In genomic region chr13:117671851-117672250, GRCm38 (mm10) we compare ENCODE assay signal across 20 mouse cellular contexts.
"Had no signal": no experiment of that assay in that cellular context is flagged by ENCODE, and none has a peak within 500 bp of the region (broad histone marks: within the 10 kb centered on the region; RNA-seq: fewer than 3 reads in every experiment).

No protein-coding gene starts in this region.

- H3K4me3 ChIP-seq: heart, embryonic 10.5 days; heart, embryonic 12.5 days; hindbrain, embryonic 12.5 days; intestine, embryonic 15.5 days; layer of hippocampus, adult 2 months; left cerebral cortex, adult 2 months; limb, embryonic 10.5 days; limb, embryonic 12.5 days; liver, embryonic 12.5 days had no signal

- H3K9me3 ChIP-seq: heart, embryonic 10.5 days; heart, embryonic 12.5 days; hindbrain, embryonic 12.5 days; intestine, embryonic 15.5 days; limb, embryonic 10.5 days; limb, embryonic 12.5 days; liver, embryonic 12.5 days had no signal

- DNase-seq: gastrocnemius, postnatal 25 days; heart, adult 18-20 months; heart, postnatal 14 days; heart, postnatal 36 days; kidney, adult 18-20 months; kidney, adult 8-10 months; kidney, postnatal 10 days; kidney, postnatal 25 days; kidney, postnatal 4 days had no signal

- H3K27ac ChIP-seq: heart, embryonic 10.5 days; hindbrain, embryonic 12.5 days; hindbrain, embryonic 14.5 days; intestine, embryonic 15.5 days; layer of hippocampus, adult 2 months; left cerebral cortex, adult 2 months; limb, embryonic 10.5 days; limb, embryonic 12.5 days; liver, embryonic 12.5 days; liver, embryonic 14.5 days had no signal

- H3K4me1 ChIP-seq: heart, embryonic 10.5 days; hindbrain, embryonic 12.5 days; intestine, embryonic 15.5 days; limb, embryonic 10.5 days; limb, embryonic 12.5 days; liver, embryonic 12.5 days had no signal

- H3K27me3 ChIP-seq: heart, embryonic 12.5 days; hindbrain, embryonic 12.5 days; intestine, embryonic 15.5 days; limb, embryonic 12.5 days; liver, embryonic 12.5 days had no signal

- H3K36me3 ChIP-seq: heart, embryonic 10.5 days; heart, embryonic 12.5 days; hindbrain, embryonic 12.5 days; intestine, embryonic 15.5 days; limb, embryonic 10.5 days; limb, embryonic 12.5 days; liver, embryonic 12.5 days had no signal
